Mouse (Mus musculus): Measurements from ENCODE around the gene Lbx2. TPM values are rescaled to one million over a fixed set of nuclear protein-coding genes. Genes with fewer than 3 reads are reported as not detected.

Lbx2 gene
- polyA plus RNA-seq (2015; fragmentation: Nextera tagmentation; extraction: Ambion mirVana), result 0.51 and 0.95 TPM in 2 replicates

- no peak for DNase-seq (ENCODE audit: low spot score)
Measured at GRCm38 (mm10) chr6:83086121-83087035, at the start of gene Lbx2. Gene Lbx2, plus strand, starts transcription at chr6:83086367.

DNA sequence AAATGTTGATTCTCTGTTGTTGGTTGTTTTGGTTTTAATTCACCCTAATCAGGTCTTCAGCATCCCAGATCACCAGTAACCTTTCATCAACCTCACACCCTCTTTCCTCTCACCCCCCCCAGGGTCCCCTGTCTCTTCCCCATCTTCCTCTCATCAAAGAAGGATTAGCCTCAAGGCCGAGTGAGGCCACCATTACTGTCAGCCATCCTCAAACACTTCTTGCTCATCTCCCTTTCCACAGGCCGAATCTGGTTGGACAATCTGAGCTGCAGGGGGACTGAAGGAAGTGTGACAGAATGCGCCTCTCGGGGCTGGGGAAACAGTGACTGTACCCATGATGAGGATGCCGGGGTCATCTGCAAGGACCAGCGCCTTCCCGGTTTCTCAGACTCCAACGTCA lies 49.0 kb upstream of the Lbx2 start:
- DNase-seq (ENCODE audit: low spot score), result no peak

DNA sequence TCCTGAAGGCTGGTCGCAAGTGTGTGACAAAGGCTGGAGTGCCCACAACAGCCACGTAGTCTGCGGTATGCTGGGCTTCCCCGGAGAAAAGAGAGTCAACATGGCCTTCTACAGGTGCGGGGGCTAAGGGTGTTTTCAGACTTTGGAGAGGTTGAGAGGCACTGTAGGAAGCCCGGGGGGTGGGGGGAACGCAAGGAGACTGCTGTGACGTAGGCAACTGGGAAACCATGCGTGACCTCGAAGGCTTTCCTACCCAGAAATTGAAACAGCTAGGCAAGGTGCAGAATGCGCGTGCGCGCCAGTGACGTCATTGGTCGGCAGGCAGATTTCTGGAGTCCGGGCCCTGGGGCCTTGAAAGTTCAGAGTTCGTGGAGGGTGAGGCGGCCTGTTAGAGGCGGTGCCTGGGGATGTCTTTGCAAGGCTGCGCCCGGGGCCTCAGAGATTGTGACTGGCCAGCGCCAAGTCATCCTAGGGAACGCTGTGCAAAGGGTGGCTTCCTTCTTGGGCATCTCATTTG lies 47.6 kb upstream of the Lbx2 start:
- peak; percentile 91 for DNase-seq (ENCODE audit: low spot score)

DNA sequence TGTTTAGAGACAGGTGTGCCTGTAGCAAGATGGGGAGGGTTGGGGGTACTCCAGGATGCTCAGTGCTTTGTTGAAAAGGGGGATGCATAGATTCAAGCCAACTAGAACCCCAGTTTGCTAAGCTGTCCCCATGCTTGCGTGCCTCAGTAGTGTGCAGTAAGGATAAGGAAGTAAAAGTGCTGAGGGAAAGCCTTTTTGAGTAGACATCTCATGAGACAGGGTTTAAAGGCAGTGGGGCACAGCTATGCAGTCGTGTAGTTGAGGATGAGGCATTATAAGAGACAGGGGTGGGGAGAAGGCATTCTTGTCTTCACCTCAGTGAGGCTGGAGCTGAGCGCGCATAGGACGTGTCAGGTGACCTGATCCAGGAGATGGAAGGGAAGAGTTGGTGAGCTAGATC lies 45.6 kb upstream of the Lbx2 start:
- DNase-seq (ENCODE audit: low spot score), result no peak

GRCm38 (mm10) chr6:83043561-83043960 lies 42.6 kb upstream of the Lbx2 start:
- no peak for DNase-seq (ENCODE audit: low spot score)

- no peak for DNase-seq (ENCODE audit: low spot score)
Measured at GRCm38 (mm10) chr6:83043993-83044392, 42.2 kb upstream of the Lbx2 start.

GRCm38 (mm10) chr6:83044742-83045141 lies 41.4 kb upstream of the Lbx2 start:
- no peak for DNase-seq (ENCODE audit: low spot score)

DNA sequence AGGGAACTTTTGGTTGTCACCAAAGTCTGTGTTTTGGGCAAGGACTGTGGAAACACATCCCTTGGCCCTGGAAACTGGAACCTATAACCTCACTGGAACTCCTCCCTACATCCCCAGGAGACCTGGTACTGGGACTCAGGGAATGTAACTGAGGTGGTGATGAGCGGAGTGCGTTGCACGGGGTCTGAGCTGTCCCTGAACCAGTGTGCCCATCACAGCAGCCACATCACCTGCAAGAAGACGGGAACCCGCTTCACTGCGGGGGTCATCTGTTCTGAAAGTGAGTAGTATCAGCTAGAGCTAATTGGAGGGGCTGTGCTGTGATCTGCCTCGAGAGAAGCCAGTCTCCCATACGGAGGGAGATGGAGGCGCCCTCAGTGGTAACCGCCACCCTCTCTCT lies 36.8 kb upstream of the Lbx2 start:
- no peak for DNase-seq (ENCODE audit: low spot score)

DNA sequence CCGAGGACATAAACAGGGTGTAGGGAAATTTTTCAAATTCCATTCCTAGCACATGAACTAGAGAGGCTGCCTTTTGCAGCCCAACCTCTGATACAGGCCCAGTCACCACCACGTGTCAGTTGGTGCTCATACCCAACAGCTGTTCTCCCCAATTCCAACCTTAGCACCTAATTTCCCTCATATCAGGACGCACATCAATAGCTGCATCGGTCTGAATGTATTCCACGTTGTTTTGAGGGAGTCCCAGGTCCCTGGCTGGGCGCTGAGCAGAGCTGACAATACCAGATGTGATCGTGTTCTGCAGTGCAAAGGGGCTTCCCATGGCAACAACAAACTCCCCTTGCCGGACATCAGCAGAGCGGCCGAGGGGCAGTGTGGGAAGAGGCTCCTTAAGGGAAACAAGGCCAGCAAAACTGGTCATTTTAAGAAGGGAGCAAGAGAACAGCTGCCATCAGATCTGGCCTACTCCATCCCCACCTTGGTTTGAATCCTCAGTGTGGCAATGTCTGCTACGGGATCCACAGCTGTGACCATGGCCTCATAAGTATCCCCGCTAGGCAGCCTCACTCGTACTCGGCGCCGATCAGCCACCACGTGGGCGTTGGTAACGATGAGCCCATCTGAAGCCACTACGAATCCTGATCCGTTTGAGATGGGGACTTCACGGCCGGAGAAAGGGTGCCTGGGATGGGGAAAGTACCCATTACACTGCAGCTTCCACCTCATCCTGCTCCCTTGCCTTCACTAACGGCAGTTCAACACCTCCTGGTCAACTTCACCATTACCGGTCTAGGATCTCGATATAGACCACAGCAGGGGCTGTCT lies 32.8 kb upstream of the Lbx2 start:
- DNase-seq (ENCODE audit: low spot score), result peak; percentile 31

- peak; percentile 99 for DNase-seq (ENCODE audit: low spot score)
Measured at GRCm38 (mm10) chr6:83054074-83054851, 31.9 kb upstream of the Lbx2 start, which contains the start of gene Aup1. Gene Aup1, plus strand, starts transcription at chr6:83054521.

DNA sequence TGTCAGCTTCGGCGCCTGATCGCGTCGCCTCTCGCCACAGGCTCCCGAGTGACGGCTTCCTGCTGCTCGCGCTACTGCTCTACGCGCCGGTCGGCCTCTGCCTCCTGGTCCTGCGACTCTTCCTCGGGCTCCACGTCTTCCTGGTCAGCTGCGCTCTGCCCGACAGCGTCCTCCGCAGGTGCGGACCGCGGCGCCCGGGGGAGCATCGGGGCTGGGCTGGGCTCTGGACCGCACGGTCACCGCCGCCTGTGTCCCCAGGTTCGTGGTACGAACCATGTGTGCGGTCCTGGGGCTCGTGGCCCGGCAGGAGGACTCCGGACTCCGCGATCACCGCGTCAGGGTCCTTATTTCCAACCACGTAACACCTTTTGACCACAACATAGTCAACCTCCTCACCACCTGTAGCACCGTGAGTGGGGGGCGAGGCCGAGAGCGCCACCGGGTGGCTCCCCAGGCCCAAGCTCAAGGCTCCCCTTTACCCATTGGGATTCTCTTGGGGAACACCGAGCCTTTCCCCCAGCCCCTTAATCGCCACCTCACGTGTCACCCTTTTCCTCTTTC lies 31.2 kb upstream of the Lbx2 start, which contains the start of gene Htra2:
Gene Htra2, minus strand, starts transcription at position 403 of the 561 bp plus-strand sequence.
- DNase-seq (ENCODE audit: low spot score), result peak; percentile 46

- DNase-seq (ENCODE audit: low spot score), result no peak
Measured at GRCm38 (mm10) chr6:83057790-83058189, 28.4 kb upstream of the Lbx2 start, which contains the start of gene Dqx1. Gene Dqx1, plus strand, starts transcription at chr6:83057844.

DNA sequence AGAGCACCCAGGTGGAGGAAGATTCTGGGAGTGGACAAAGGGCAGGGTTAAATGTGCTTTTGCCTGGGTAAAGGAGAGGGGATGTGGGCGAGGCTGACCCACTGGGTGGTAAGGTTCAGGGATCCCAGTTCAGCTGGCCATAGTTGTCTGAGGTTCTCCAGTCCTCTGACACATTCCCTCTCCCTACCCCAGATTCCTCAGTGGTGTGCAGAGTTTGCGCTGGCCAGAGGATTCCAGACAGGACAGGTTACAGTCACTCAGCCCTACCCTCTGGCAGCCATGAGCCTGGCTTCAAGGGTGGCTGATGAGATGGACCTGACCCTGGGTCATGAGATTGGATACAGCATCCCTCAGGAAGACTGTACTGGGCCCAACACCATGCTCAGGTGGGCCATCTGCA lies 27.4 kb upstream of the Lbx2 start:
- no peak for DNase-seq (ENCODE audit: low spot score)

DNA sequence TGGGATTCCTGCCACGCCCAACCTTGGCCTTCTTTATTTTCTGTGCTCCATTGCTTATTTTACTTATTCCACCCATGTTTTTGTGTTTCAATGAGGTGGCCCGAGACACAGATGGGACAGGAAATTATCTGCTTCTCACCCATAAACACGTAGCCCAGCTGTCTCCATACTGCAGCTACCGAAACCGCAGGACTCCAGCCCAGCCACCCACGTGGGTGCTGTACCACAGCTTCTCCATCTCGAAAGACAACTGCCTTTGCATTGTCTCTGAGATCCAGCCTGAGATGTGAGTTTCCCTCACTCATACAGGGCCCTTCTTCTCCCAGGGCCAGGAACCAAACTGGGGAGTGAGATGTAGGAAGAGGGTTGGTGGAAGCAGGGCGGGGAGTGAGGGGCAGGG lies 20.2 kb upstream of the Lbx2 start:
- peak; percentile 36 for DNase-seq (ENCODE audit: low spot score)

- DNase-seq (ENCODE audit: low spot score), result no peak
Measured at GRCm38 (mm10) chr6:83066441-83066840, 19.7 kb upstream of the Lbx2 start.

- DNase-seq (ENCODE audit: low spot score), result no peak
Measured at GRCm38 (mm10) chr6:83068221-83068620, 17.9 kb upstream of the Lbx2 start.

- no peak for DNase-seq (ENCODE audit: low spot score)
Measured at GRCm38 (mm10) chr6:83068706-83069487, 17.3 kb upstream of the Lbx2 start.

GRCm38 (mm10) chr6:83069488-83070246 lies 16.5 kb upstream of the Lbx2 start:
- DNase-seq (ENCODE audit: low spot score), result no peak

DNA sequence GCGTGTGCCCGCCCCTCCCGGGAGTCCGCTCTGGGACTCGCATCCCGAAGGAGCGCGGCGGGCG lies 16.1 kb upstream of the Lbx2 start, which contains the start of gene Tlx2:
Gene Tlx2, minus strand, starts transcription at position 47 of the 64 bp plus-strand sequence.
- DNase-seq (ENCODE audit: low spot score), result no peak

All from thymus, postnatal 0 days (tissue).